ENCODE assay signal across 21 mouse cellular contexts in the genomic region with DNA sequence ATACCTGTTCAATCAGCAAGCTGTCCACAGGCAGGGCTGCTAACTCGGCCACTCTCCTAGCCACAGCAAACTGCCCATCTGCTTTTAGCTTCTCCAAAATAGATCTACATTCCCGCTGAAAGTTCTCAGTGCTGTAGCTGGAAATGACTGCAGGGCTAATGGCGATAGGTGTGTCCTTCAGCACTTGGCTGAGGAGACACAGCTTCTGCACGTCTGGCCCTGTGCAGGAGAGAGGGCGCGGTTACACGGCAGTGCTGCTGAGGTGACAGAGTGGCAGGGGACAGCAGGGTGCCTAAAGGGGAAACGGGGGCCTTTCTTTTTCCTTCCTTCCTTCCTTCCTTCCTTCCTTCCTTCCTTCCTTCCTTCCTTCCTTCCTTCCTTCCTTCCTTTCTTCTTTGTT. TPM values are rescaled to one million over a fixed set of nuclear protein-coding genes. Genes with fewer than 3 reads are reported as not detected.
A peak's percentile ranks its signal among the peaks of the same experiment; 100 is the strongest.
DNase-seq lines count a peak whose midpoint lies in the region; ATAC-seq lines count a peak whose summit lies in the region.
"Had no signal": no experiment of that assay in that cellular context is flagged by ENCODE, and none has a peak within 500 bp of the region (broad histone marks: within the 10 kb centered on the region; RNA-seq: fewer than 3 reads in every experiment).

No protein-coding gene starts in this region.

- no peak overlapping the region for H3K4me3 ChIP-seq in heart, embryonic 14.5 days (ENCODE audit: control insufficient read depth in 1 of 2, insufficient read depth in 1 of 2, low read depth in 1 of 2, low read length in 2 of 2)
- H3K4me3 ChIP-seq in heart, embryonic 16.5 days (ENCODE audit: low read length), result no peak overlapping the region
- H3K4me3 ChIP-seq in intestine, embryonic 15.5 days (replicated peaks), result no peak overlapping the region
- H3K4me3 ChIP-seq: embryonic facial prominence, embryonic 15.5 days; erythroblast, embryonic 14.5 days; forebrain, embryonic 10.5 days; gastrocnemius, adult 2 months; hindbrain, embryonic 12.5 days had no signal

- ATAC-seq in heart, embryonic 14.5 days (ENCODE audit: insufficient number of reproducible peaks, insufficient read depth, low FRiP score, low read depth), result no peak; the same call in 1 of the 2 replicates
- ATAC-seq in heart, embryonic 16.5 days (replicated peaks; ENCODE audit: extremely low read depth, insufficient read depth, low FRiP score), result peak; percentile 85
- peak; percentile 86 for ATAC-seq in intestine, embryonic 15.5 days
- ATAC-seq: forebrain, embryonic 14.5 days; hindbrain, embryonic 16.5 days; inflammation-experienced regulatory T-cells, adult 6 months had no signal

- no peak for DNase-seq in heart, postnatal 25 days (ENCODE audit: low spot score)
- peak; percentile 37 for DNase-seq in ZHBTc4 (ENCODE audit: low read depth, low spot score)
- DNase-seq in spleen, postnatal 14 days (ENCODE audit: low spot score in 2 of 2), result no peak
- no peak for DNase-seq in cerebellum, adult 11-12 months
- no peak for DNase-seq in lung, postnatal 25 days (ENCODE audit: low spot score)
- DNase-seq: adrenal gland, adult 8-10 months; adrenal gland, postnatal 36 days; cerebellum, adult 8-10 months; cerebellum, postnatal 14 days; gastrocnemius, adult 2 months; gastrocnemius, postnatal 25 days had no signal

- H3K9ac ChIP-seq in heart, embryonic 14.5 days (ENCODE audit: low read length), result no peak overlapping the region
- no peak overlapping the region for H3K9ac ChIP-seq in heart, embryonic 16.5 days (ENCODE audit: low read length)
- H3K9ac ChIP-seq in intestine, embryonic 15.5 days, result no peak overlapping the region
- H3K9ac ChIP-seq: embryonic facial prominence, embryonic 15.5 days; hindbrain, embryonic 12.5 days had no signal

- H3K9me3 ChIP-seq in heart, embryonic 14.5 days (ENCODE audit: control insufficient read depth, low read length), result no peaks in the 10 kb centered on the region
- no peaks in the 10 kb centered on the region for H3K9me3 ChIP-seq in heart, embryonic 16.5 days (replicated peaks; ENCODE audit: control insufficient read depth, low read length)
- no peaks in the 10 kb centered on the region for H3K9me3 ChIP-seq in intestine, embryonic 15.5 days
- H3K9me3 ChIP-seq: embryonic facial prominence, embryonic 15.5 days; forebrain, embryonic 10.5 days; hindbrain, embryonic 12.5 days had no signal

- H3K27ac ChIP-seq in heart, embryonic 14.5 days (replicated peaks in 1 of 2; ENCODE audit: control insufficient read depth in 1 of 2, insufficient read depth in 1 of 2, low read depth in 2 of 2, low read length in 2 of 2), result peak overlapping the region; percentile 34 to 57
- H3K27ac ChIP-seq in heart, embryonic 16.5 days (ENCODE audit: low read length), result peak overlapping the region; percentile 82
- H3K27ac ChIP-seq in intestine, embryonic 15.5 days, result peak overlapping the region; percentile 30; the same call in 1 of the 2 replicates
- H3K27ac ChIP-seq: embryonic facial prominence, embryonic 15.5 days; forebrain, embryonic 10.5 days; gastrocnemius, adult 2 months; hindbrain, embryonic 12.5 days had no signal

- H3K36me3 ChIP-seq in heart, embryonic 14.5 days (ENCODE audit: control insufficient read depth, insufficient read depth, low read length), result peaks cover 48% of the 10 kb centered on the region
- peaks cover 6% of the 10 kb centered on the region; the same call in 1 of the 2 replicates for H3K36me3 ChIP-seq in heart, embryonic 16.5 days (ENCODE audit: control insufficient read depth, insufficient read depth)
- 0 out of 2 replicates have a peak, but pooled peaks cover 7% of the 10 kb centered on the region for H3K36me3 ChIP-seq in intestine, embryonic 15.5 days

- H3K4me2 ChIP-seq in heart, embryonic 14.5 days (ENCODE audit: low read length), result no peak overlapping the region
- H3K4me2 ChIP-seq in heart, embryonic 16.5 days (ENCODE audit: low read depth, low read length), result peak overlapping the region; percentile 22; the same call in 1 of the 2 replicates
- no peak overlapping the region for H3K4me2 ChIP-seq in intestine, embryonic 15.5 days (replicated peaks)
- H3K4me2 ChIP-seq: embryonic facial prominence, embryonic 15.5 days; hindbrain, embryonic 12.5 days had no signal

- intact Hi-C loops in heart, postnatal 25 days (cut with DNase I), result no loop called here

- H3K4me1 ChIP-seq in heart, embryonic 14.5 days (ENCODE audit: control insufficient read depth in 2 of 2, insufficient read depth in 2 of 2, low read length in 2 of 2), result peaks cover 5% of the 10 kb centered on the region in 2 experiments; a peak in 3 of 4 replicates
- peaks cover 3% of the 10 kb centered on the region; the same call in 1 of the 2 replicates for H3K4me1 ChIP-seq in heart, embryonic 16.5 days (ENCODE audit: control insufficient read depth, insufficient read depth, low read length)
- no peaks in the 10 kb centered on the region; the same call in 1 of the 2 replicates for H3K4me1 ChIP-seq in intestine, embryonic 15.5 days (replicated peaks)
- H3K4me1 ChIP-seq: embryonic facial prominence, embryonic 15.5 days; forebrain, embryonic 10.5 days; hindbrain, embryonic 12.5 days had no signal

- no peaks in the 10 kb centered on the region for H3K27me3 ChIP-seq in heart, embryonic 14.5 days (ENCODE audit: control insufficient read depth, insufficient read depth, low read length)
- H3K27me3 ChIP-seq in heart, embryonic 16.5 days (ENCODE audit: control insufficient read depth, insufficient read depth, low read length), result no peaks in the 10 kb centered on the region
- H3K27me3 ChIP-seq in intestine, embryonic 15.5 days (replicated peaks), result no peaks in the 10 kb centered on the region
- H3K27me3 ChIP-seq: embryonic facial prominence, embryonic 15.5 days; hindbrain, embryonic 12.5 days had no signal

- 39% methylated on average over 8 of the region's 8 CpGs for WGBS in heart, embryonic 14.5 days
- WGBS in heart, embryonic 16.5 days, result 48% methylated on average over 8 of the region's 8 CpGs
- WGBS in intestine, embryonic 15.5 days, result 63% methylated on average over 8 of the region's 8 CpGs

RNA-seq across cellular contexts. Expression of gene Eif3j1, which starts 37.9 kb away (rescaled TPM):
- 11.9 and 13.0 TPM in 2 replicates for polyA plus RNA-seq in heart, embryonic 14.5 days (2014; fragmentation: Nextera tagmentation; extraction: Ambion mirVana)
- 10 to 100 TPM; 20.0 to 21.4 TPM for total RNA-seq in heart, postnatal 25 days (2021)
- 9.8 and 10.6 TPM in 2 replicates for polyA plus RNA-seq in heart, embryonic 16.5 days (2015; fragmentation: Nextera tagmentation; extraction: Ambion mirVana)
- polyA plus RNA-seq in intestine, embryonic 15.5 days (2015; fragmentation: Nextera tagmentation; extraction: Ambion mirVana), result 9.6 and 10.6 TPM in 2 replicates

RNA-seq across cellular contexts. Expression of gene Spg11, which starts 51.9 kb away (rescaled TPM):
- 6.1 TPM in 2 replicates for polyA plus RNA-seq in heart, embryonic 14.5 days (2014; fragmentation: Nextera tagmentation; extraction: Ambion mirVana)
- total RNA-seq in heart, postnatal 25 days (2021), result 10 to 100 TPM; 10.2 to 11.3 TPM
- 4.5 and 5.1 TPM in 2 replicates for polyA plus RNA-seq in heart, embryonic 16.5 days (2015; fragmentation: Nextera tagmentation; extraction: Ambion mirVana)
- polyA plus RNA-seq in intestine, embryonic 15.5 days (2015; fragmentation: Nextera tagmentation; extraction: Ambion mirVana), result 8.5 TPM in 2 replicates

Comparison
In these comparisons a context has a peak if more than half of its experiments do, and no peak if none do; other contexts are left out.
1. H3K27ac ChIP-seq: peak in every context shown above with its lines; median percentile 82 in heart, embryonic 16.5 days; 46 in heart, embryonic 14.5 days; 30 in intestine, embryonic 15.5 days.